Mouse (Mus musculus) cerebellum, adult 2 months (tissue): ENCODE measurements at regions not wholly inside any gene's neighbourhood (a gene's known extent, or its start where the extent isn't known, plus 50 kb on each side); places are given as distances from the start of the nearest gene placed in this dataset.

ENCODE experiments used
- DNase-seq, 2 experiments: peaks; one replicate each; pipeline ENCODE4 v3.0.0; 2021
- H3K27ac ChIP-seq: fragments of 200-500 bp; 2 replicates; pipeline ENCODE4 v1.5.1; 2012; ENCODE audit warnings: low read length, control low read depth, inconsistent platforms; ENCODE audit not compliant: insufficient read depth
- H3K27me3 ChIP-seq: fragments of 200-500 bp; 2 replicates; pipeline ENCODE4 v1.6.1; 2012; ENCODE audit warnings: inconsistent platforms, mild to moderate bottlenecking, low read length, moderate library complexity; ENCODE audit not compliant: control insufficient read depth, insufficient read depth
- H3K4me1 ChIP-seq: fragments of 200-500 bp; 2 replicates; pipeline ENCODE4 v1.6.1; 2011; ENCODE audit warnings: low read length; ENCODE audit not compliant: control insufficient read depth, insufficient read depth
- H3K4me3 ChIP-seq: fragments of 200-500 bp; replicated peaks from 2 replicates; pipeline ENCODE3; 2011; ENCODE audit warnings: mild to moderate bottlenecking, low read depth, low read length, control low read depth; ENCODE audit not compliant: insufficient read depth
- CTCF ChIP-seq: fragments of 200-500 bp; IDR thresholded peaks from 2 replicates; pipeline ENCODE4 v1.5.1; 2011; ENCODE audit warnings: low read depth, mild to moderate bottlenecking, control low read depth, low read length, moderate library complexity, borderline replicate concordance; ENCODE audit not compliant: insufficient read depth
- POLR2A ChIP-seq: fragments of 200-500 bp; IDR thresholded peaks from 2 replicates; pipeline ENCODE4 v1.6.1; 2011; ENCODE audit warnings: low read length, control low read depth, borderline replicate concordance; ENCODE audit not compliant: insufficient read depth
- WGBS: fragments of 180-500 bp; shearing (Covaris S2); methylation state at CpG from one replicate; pipeline ENCODE4 v1.1.7; 2018; 5-methylcytosine and 5-hydroxymethylcytosine counted together

- no peak overlapping the region for H3K4me3 ChIP-seq
- no peaks in the 10 kb centered on the region for H3K27me3 ChIP-seq
- DNase-seq = no peak
- H3K27ac ChIP-seq = no peak overlapping the region
- no peak for TF ChIP-seq CTCF
- H3K4me1 ChIP-seq = peaks cover 10% of the 10 kb centered on the region
- 86% methylated on average over 9 of the region's 9 CpGs for WGBS
Observed at GRCm38 (mm10) chr11:109070412-109070811, 73.8 kb downstream of the E030025P04Rik start.

- TF ChIP-seq CTCF = no peak
- TF ChIP-seq POLR2A = no peak
- Histone ChIP-seq H3K27me3 (no peaks in the 10 kb centered on the region), H3K4me1 (peaks cover 10% of the 10 kb centered on the region), H3K4me3 (no peak overlapping the region), H3K27ac (peak overlapping the region; percentile 29; the same call in 1 of the 2 replicates)
- 4% methylated on average over 6 of the region's 6 CpGs for WGBS
- DNase-seq = peak; percentile 64 to 83
Observed at GRCm38 (mm10) chr11:109069326-109069709, 74.9 kb downstream of the E030025P04Rik start.

GRCm38 (mm10) chr11:109068371-109069325 is 75.5 kb downstream of the E030025P04Rik start:
- TF ChIP-seq POLR2A (no peak), CTCF (no peak)

DNA sequence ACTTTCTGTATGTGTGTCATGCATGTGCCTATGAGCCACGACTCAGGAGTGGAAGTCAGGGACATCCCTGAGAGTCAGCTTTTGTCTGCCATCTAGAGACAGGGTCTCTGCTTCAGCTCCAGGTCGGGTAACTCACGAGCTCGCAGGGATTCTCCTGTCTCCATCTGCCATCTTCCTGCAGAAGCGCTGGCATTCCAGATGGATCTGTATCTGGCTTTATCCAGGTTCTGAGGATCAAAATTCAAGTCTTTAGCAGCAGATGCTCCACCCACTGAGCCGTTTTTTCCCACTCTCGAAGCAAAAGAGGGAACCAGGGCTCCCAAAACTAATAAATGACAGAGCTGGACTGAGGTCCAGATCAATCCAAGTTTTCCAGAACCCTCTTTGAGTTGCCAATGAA is 76.4 kb downstream of the E030025P04Rik start:
- Histone ChIP-seq H3K27ac (no peak overlapping the region), H3K4me3 (no peak overlapping the region), H3K4me1 (peaks cover 10% of the 10 kb centered on the region), H3K27me3 (no peaks in the 10 kb centered on the region)
- WGBS = 33% methylated on average over 7 of the region's 7 CpGs
- TF ChIP-seq CTCF = no peak
- no peak for TF ChIP-seq POLR2A
- DNase-seq = no peak

More at GRCm38 (mm10) chr11:109068371-109069325, 75.5 kb downstream of the E030025P04Rik start:
- peak in 1 of 2 experiments; percentile 66 for DNase-seq
- H3K4me1 ChIP-seq = peaks cover 10% of the 10 kb centered on the region
- H3K4me3 ChIP-seq = no peak overlapping the region
- H3K27me3 ChIP-seq = no peaks in the 10 kb centered on the region
- H3K27ac ChIP-seq = peak overlapping the region; percentile 29; the same call in 1 of the 2 replicates
- 44% methylated on average over 22 of the region's 22 CpGs for WGBS

GRCm38 (mm10) chr11:109061971-109062370 is 82.2 kb downstream of the E030025P04Rik start:
- DNase-seq = no peak
- Histone ChIP-seq H3K27ac (no peak overlapping the region), H3K27me3 (no peaks in the 10 kb centered on the region), H3K4me1 (no peaks in the 10 kb centered on the region), H3K4me3 (no peak overlapping the region)
- WGBS = 55% methylated on average over 4 of the region's 4 CpGs
- TF ChIP-seq CTCF (no peak), POLR2A (no peak)

- WGBS = 77% methylated on average over 3 of the region's 3 CpGs
- Histone ChIP-seq H3K4me1 (no peaks in the 10 kb centered on the region), H3K27me3 (no peaks in the 10 kb centered on the region; the same call in 1 of the 2 replicates), H3K27ac (no peak overlapping the region), H3K4me3 (no peak overlapping the region)
- TF ChIP-seq POLR2A (no peak), CTCF (no peak)
- no peak for DNase-seq
Observed at GRCm38 (mm10) chr11:109060527-109060908, 83.7 kb downstream of the E030025P04Rik start.

- no peak for DNase-seq
- H3K27ac ChIP-seq = no peak overlapping the region
- H3K4me3 ChIP-seq = no peak overlapping the region
- no peak for TF ChIP-seq POLR2A
- TF ChIP-seq CTCF = no peak
- no peaks in the 10 kb centered on the region; the same call in 1 of the 2 replicates for H3K27me3 ChIP-seq
- H3K4me1 ChIP-seq = no peaks in the 10 kb centered on the region
- 91% methylated on average over 12 of the region's 12 CpGs for WGBS
Observed at GRCm38 (mm10) chr11:109059863-109060526, 84.2 kb downstream of the E030025P04Rik start.

DNA sequence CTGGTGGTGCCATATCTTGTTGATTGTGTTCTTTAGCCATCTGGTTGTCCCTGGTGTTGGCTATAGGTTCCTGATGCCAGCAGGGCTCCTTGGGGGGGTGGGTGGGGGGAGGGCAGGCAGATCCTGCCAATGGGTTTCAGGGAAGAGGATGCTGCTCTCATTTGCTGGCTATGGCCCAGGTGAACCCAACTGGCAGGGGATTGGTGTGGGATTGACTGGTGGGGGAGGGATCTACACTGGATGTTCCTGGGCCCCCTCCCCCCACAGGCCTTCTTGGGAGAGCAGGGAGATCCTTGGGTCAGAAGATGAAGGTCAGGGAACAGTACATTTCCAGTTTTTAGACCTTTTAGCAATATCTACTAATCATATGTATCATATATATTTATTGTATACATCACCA is 86.1 kb downstream of the E030025P04Rik start:
- Histone ChIP-seq H3K27me3 (no peaks in the 10 kb centered on the region; the same call in 1 of the 2 replicates), H3K4me1 (no peaks in the 10 kb centered on the region), H3K27ac (no peak overlapping the region), H3K4me3 (no peak overlapping the region)
- TF ChIP-seq POLR2A (no peak), CTCF (no peak)
- DNase-seq = peak in 1 of 2 experiments; percentile 23
